Mouse (Mus musculus): Measurements from ENCODE around the gene Nav2. TPM values are rescaled to one million over a fixed set of nuclear protein-coding genes. Genes with fewer than 3 reads are reported as not detected.
A peak's percentile ranks its signal among the peaks of the same experiment; 100 is the strongest.

The Nav2 gene
- polyA plus RNA-seq, 1 experiment from 2014 or later: 18.2 TPM

GRCm38 (mm10) chr7:49399314-49399713, 490.8 kb downstream of the Nav2 start:
- WGBS: 40% methylated on average over 2 of the region's 2 CpGs
- H3K9ac ChIP-seq (ENCODE audit: low read length): no peak overlapping the region
- no peak overlapping the region for H3K4me3 ChIP-seq (replicated peaks; ENCODE audit: low read length)
- H3K36me3 ChIP-seq (ENCODE audit: control insufficient read depth, insufficient read depth, low read length): no peaks in the 10 kb centered on the region
- peak overlapping the region; percentile 19; the same call in 1 of the 2 replicates for H3K27ac ChIP-seq (ENCODE audit: low read length)
- H3K4me1 ChIP-seq (ENCODE audit: control insufficient read depth, insufficient read depth, low read length): peaks cover 10% of the 10 kb centered on the region; the same call in 1 of the 2 replicates
- no peaks in the 10 kb centered on the region for H3K27me3 ChIP-seq (ENCODE audit: control insufficient read depth, insufficient read depth, low read length)
- no peak overlapping the region for H3K4me2 ChIP-seq (ENCODE audit: low read depth, low read length)
- H3K9me3 ChIP-seq (replicated peaks; ENCODE audit: control insufficient read depth, low read length): no peaks in the 10 kb centered on the region
- peak; percentile 39; the same call in 1 of the 2 replicates for ATAC-seq (ENCODE audit: insufficient read depth, low FRiP score)

GRCm38 (mm10) chr7:49400463-49400862, 491.9 kb downstream of the Nav2 start:
- 60% methylated on average over 19 of the region's 19 CpGs for WGBS
- peak; percentile 78 for ATAC-seq (ENCODE audit: insufficient read depth, low FRiP score)
- no peaks in the 10 kb centered on the region for H3K36me3 ChIP-seq (ENCODE audit: control insufficient read depth, insufficient read depth, low read length)
- no peak overlapping the region for H3K4me3 ChIP-seq (replicated peaks; ENCODE audit: low read length)
- H3K4me2 ChIP-seq (ENCODE audit: low read depth, low read length): no peak overlapping the region
- no peaks in the 10 kb centered on the region for H3K27me3 ChIP-seq (ENCODE audit: control insufficient read depth, insufficient read depth, low read length)
- H3K9ac ChIP-seq (ENCODE audit: low read length): 0 out of 2 replicates have a peak overlapping the region, but pooled peaks have one; percentile 38
- H3K4me1 ChIP-seq (ENCODE audit: control insufficient read depth, insufficient read depth, low read length): peaks cover 10% of the 10 kb centered on the region; the same call in 1 of the 2 replicates
- no peaks in the 10 kb centered on the region for H3K9me3 ChIP-seq (replicated peaks; ENCODE audit: control insufficient read depth, low read length)
- peak overlapping the region; percentile 44; the same call in 1 of the 2 replicates for H3K27ac ChIP-seq (ENCODE audit: low read length)

- no peak for ATAC-seq (ENCODE audit: insufficient read depth, low FRiP score)
- WGBS: 83% methylated on average over 5 of the region's 5 CpGs
Measured at GRCm38 (mm10) chr7:49402526-49402925, 494.0 kb downstream of the Nav2 start.

GRCm38 (mm10) chr7:49407688-49408087, 499.2 kb downstream of the Nav2 start:
- H3K4me1 ChIP-seq (ENCODE audit: control insufficient read depth, insufficient read depth, low read length): no peaks in the 10 kb centered on the region
- no peak overlapping the region for H3K9ac ChIP-seq (ENCODE audit: low read length)
- no peaks in the 10 kb centered on the region for H3K36me3 ChIP-seq (ENCODE audit: control insufficient read depth, insufficient read depth, low read length)
- no peaks in the 10 kb centered on the region for H3K27me3 ChIP-seq (ENCODE audit: control insufficient read depth, insufficient read depth, low read length)
- no peak overlapping the region for H3K4me3 ChIP-seq (replicated peaks; ENCODE audit: low read length)
- WGBS: 83% methylated on average over 9 of the region's 9 CpGs
- no peak overlapping the region for H3K4me2 ChIP-seq (ENCODE audit: low read depth, low read length)
- no peaks in the 10 kb centered on the region for H3K9me3 ChIP-seq (replicated peaks; ENCODE audit: control insufficient read depth, low read length)
- no peak overlapping the region for H3K27ac ChIP-seq (ENCODE audit: low read length)
- no peak for ATAC-seq (ENCODE audit: insufficient read depth, low FRiP score)

More at GRCm38 (mm10) chr7:49402526-49402925, 494.0 kb downstream of the Nav2 start:
- H3K9me3 ChIP-seq (replicated peaks; ENCODE audit: control insufficient read depth, low read length): no peaks in the 10 kb centered on the region
- H3K4me1 ChIP-seq (ENCODE audit: control insufficient read depth, insufficient read depth, low read length): no peaks in the 10 kb centered on the region
- H3K27ac ChIP-seq (ENCODE audit: low read length): no peak overlapping the region
- H3K36me3 ChIP-seq (ENCODE audit: control insufficient read depth, insufficient read depth, low read length): no peaks in the 10 kb centered on the region
- no peak overlapping the region for H3K4me3 ChIP-seq (replicated peaks; ENCODE audit: low read length)
- no peak overlapping the region for H3K9ac ChIP-seq (ENCODE audit: low read length)
- H3K27me3 ChIP-seq (ENCODE audit: control insufficient read depth, insufficient read depth, low read length): no peaks in the 10 kb centered on the region
- H3K4me2 ChIP-seq (ENCODE audit: low read depth, low read length): no peak overlapping the region

GRCm38 (mm10) chr7:49408625-49409024, 500.1 kb downstream of the Nav2 start:
- H3K9me3 ChIP-seq (replicated peaks; ENCODE audit: control insufficient read depth, low read length): no peaks in the 10 kb centered on the region
- no peaks in the 10 kb centered on the region for H3K36me3 ChIP-seq (ENCODE audit: control insufficient read depth, insufficient read depth, low read length)
- no peak overlapping the region for H3K4me2 ChIP-seq (ENCODE audit: low read depth, low read length)
- H3K27me3 ChIP-seq (ENCODE audit: control insufficient read depth, insufficient read depth, low read length): no peaks in the 10 kb centered on the region
- no peak overlapping the region for H3K9ac ChIP-seq (ENCODE audit: low read length)
- ATAC-seq (ENCODE audit: insufficient read depth, low FRiP score): no peak
- no peak overlapping the region for H3K27ac ChIP-seq (ENCODE audit: low read length)
- 89% methylated on average over 7 of the region's 7 CpGs for WGBS
- no peaks in the 10 kb centered on the region for H3K4me1 ChIP-seq (ENCODE audit: control insufficient read depth, insufficient read depth, low read length)
- H3K4me3 ChIP-seq (replicated peaks; ENCODE audit: low read length): no peak overlapping the region

- Histone ChIP-seq H3K4me2 (ENCODE audit: low read depth, low read length) (no peak overlapping the region), H3K36me3 (ENCODE audit: control insufficient read depth, insufficient read depth, low read length) (no peaks in the 10 kb centered on the region), H3K9ac (ENCODE audit: low read length) (no peak overlapping the region), H3K27ac (ENCODE audit: low read length) (no peak overlapping the region), H3K27me3 (ENCODE audit: control insufficient read depth, insufficient read depth, low read length) (no peaks in the 10 kb centered on the region), H3K9me3 (replicated peaks; ENCODE audit: control insufficient read depth, low read length) (no peaks in the 10 kb centered on the region), H3K4me3 (replicated peaks; ENCODE audit: low read length) (no peak overlapping the region), H3K4me1 (ENCODE audit: control insufficient read depth, insufficient read depth, low read length) (no peaks in the 10 kb centered on the region)
- no peak for ATAC-seq (ENCODE audit: insufficient read depth, low FRiP score)
- 94% methylated on average over 3 of the region's 3 CpGs for WGBS
Measured at GRCm38 (mm10) chr7:49409265-49409664, 500.7 kb downstream of the Nav2 start.

GRCm38 (mm10) chr7:49410188-49410587, 501.7 kb downstream of the Nav2 start:
- Histone ChIP-seq H3K27ac (ENCODE audit: low read length) (no peak overlapping the region), H3K27me3 (ENCODE audit: control insufficient read depth, insufficient read depth, low read length) (no peaks in the 10 kb centered on the region), H3K9me3 (replicated peaks; ENCODE audit: control insufficient read depth, low read length) (no peaks in the 10 kb centered on the region), H3K36me3 (ENCODE audit: control insufficient read depth, insufficient read depth, low read length) (no peaks in the 10 kb centered on the region), H3K4me2 (ENCODE audit: low read depth, low read length) (no peak overlapping the region), H3K4me3 (replicated peaks; ENCODE audit: low read length) (no peak overlapping the region), H3K4me1 (ENCODE audit: control insufficient read depth, insufficient read depth, low read length) (no peaks in the 10 kb centered on the region), H3K9ac (ENCODE audit: low read length) (no peak overlapping the region)
- WGBS: 73% methylated on average over 5 of the region's 5 CpGs
- no peak for ATAC-seq (ENCODE audit: insufficient read depth, low FRiP score)

GRCm38 (mm10) chr7:49410892-49411291, 502.4 kb downstream of the Nav2 start:
- Histone ChIP-seq H3K27ac (ENCODE audit: low read length) (no peak overlapping the region), H3K27me3 (ENCODE audit: control insufficient read depth, insufficient read depth, low read length) (no peaks in the 10 kb centered on the region), H3K4me2 (ENCODE audit: low read depth, low read length) (no peak overlapping the region), H3K36me3 (ENCODE audit: control insufficient read depth, insufficient read depth, low read length) (no peaks in the 10 kb centered on the region), H3K4me1 (ENCODE audit: control insufficient read depth, insufficient read depth, low read length) (no peaks in the 10 kb centered on the region), H3K4me3 (replicated peaks; ENCODE audit: low read length) (no peak overlapping the region), H3K9me3 (replicated peaks; ENCODE audit: control insufficient read depth, low read length) (no peaks in the 10 kb centered on the region), H3K9ac (ENCODE audit: low read length) (no peak overlapping the region)
- WGBS: 91% methylated on average over 4 of the region's 4 CpGs
- ATAC-seq (ENCODE audit: insufficient read depth, low FRiP score): no peak

GRCm38 (mm10) chr7:49411803-49412202, 503.3 kb downstream of the Nav2 start:
- WGBS: 69% methylated on average over 9 of the region's 9 CpGs
- no peak for ATAC-seq (ENCODE audit: insufficient read depth, low FRiP score)
- H3K9me3 ChIP-seq (replicated peaks; ENCODE audit: control insufficient read depth, low read length): no peaks in the 10 kb centered on the region
- H3K27ac ChIP-seq (ENCODE audit: low read length): no peak overlapping the region; the same call in 1 of the 2 replicates
- H3K27me3 ChIP-seq (ENCODE audit: control insufficient read depth, insufficient read depth, low read length): no peaks in the 10 kb centered on the region
- no peaks in the 10 kb centered on the region for H3K4me1 ChIP-seq (ENCODE audit: control insufficient read depth, insufficient read depth, low read length)
- no peak overlapping the region for H3K4me2 ChIP-seq (ENCODE audit: low read depth, low read length)
- H3K36me3 ChIP-seq (ENCODE audit: control insufficient read depth, insufficient read depth, low read length): no peaks in the 10 kb centered on the region
- H3K9ac ChIP-seq (ENCODE audit: low read length): no peak overlapping the region
- no peak overlapping the region for H3K4me3 ChIP-seq (replicated peaks; ENCODE audit: low read length)
